Mouse (Mus musculus) cortical plate, adult 2 months (tissue): Measurements from ENCODE around the gene Izumo1r. TPM values are rescaled to one million over a fixed set of nuclear protein-coding genes. Genes with fewer than 3 reads are reported as not detected.
"Not testable (repeated sequence)": the region's sequence is repeated elsewhere in the genome, so short reads cannot be mapped to it uniquely, and the experiment has no call there.

Experiments used
- H3K27ac ChIP-seq: fragments of 200-500 bp; 2 replicates; pipeline ENCODE4 v1.5.1; 2012; ENCODE audit warnings: low read length, control low read depth, inconsistent platforms; ENCODE audit not compliant: insufficient read depth
- H3K4me1 ChIP-seq: fragments of 200-500 bp; 2 replicates; pipeline ENCODE4 v1.6.1; 2011; ENCODE audit warnings: low read length; ENCODE audit not compliant: control insufficient read depth, insufficient read depth
- H3K4me3 ChIP-seq: fragments of 200-500 bp; 2 replicates; pipeline ENCODE4 v1.5.1; 2011; ENCODE audit warnings: mild to moderate bottlenecking, low read length, control low read depth; ENCODE audit not compliant: insufficient read depth
- CTCF ChIP-seq: fragments of 200-500 bp; IDR thresholded peaks from 2 replicates; pipeline ENCODE4 v1.5.1; 2011; ENCODE audit warnings: mild to moderate bottlenecking, control low read depth, low read length; ENCODE audit not compliant: insufficient read depth; ENCODE audit errors: extremely low read depth
- POLR2A ChIP-seq: fragments of 200-500 bp; IDR thresholded peaks from 2 replicates; pipeline ENCODE4 v1.6.1; 2011; ENCODE audit warnings: mild to moderate bottlenecking, low read length, control low read depth; ENCODE audit not compliant: insufficient read depth; ENCODE audit errors: extremely low read depth
- polyA plus RNA-seq: library from polyadenylated mRNA; depleted of rRNA; stranded (reverse); fragments of >200 nt; gene quantifications from 2 replicates; pipeline ENCODE4 v1.2.3, GENCODE M21; 2012

Gene Izumo1r
- polyA plus RNA-seq, 1 experiment = not detected

GRCm38 (mm10) chr9:14891891-14892290 lies 11.9 kb downstream of the Izumo1r start:
- Histone ChIP-seq H3K4me3 (no peak overlapping the region), H3K4me1 (no peaks in the 10 kb centered on the region), H3K27ac (no peak overlapping the region)
- no peak for TF ChIP-seq CTCF
- TF ChIP-seq POLR2A = no peak

GRCm38 (mm10) chr9:14890699-14891098 lies 13.1 kb downstream of the Izumo1r start:
- Histone ChIP-seq H3K4me3 (no peak overlapping the region), H3K27ac (no peak overlapping the region), H3K4me1 (no peaks in the 10 kb centered on the region)
- TF ChIP-seq CTCF = no peak
- no peak for TF ChIP-seq POLR2A

- Histone ChIP-seq H3K27ac (no peak overlapping the region), H3K4me1 (no peaks in the 10 kb centered on the region), H3K4me3 (no peak overlapping the region)
- TF ChIP-seq CTCF (no peak), POLR2A (no peak)
These were observed 15.1 kb downstream of the Izumo1r start for GRCm38 (mm10) chr9:14888671-14889070.

DNA sequence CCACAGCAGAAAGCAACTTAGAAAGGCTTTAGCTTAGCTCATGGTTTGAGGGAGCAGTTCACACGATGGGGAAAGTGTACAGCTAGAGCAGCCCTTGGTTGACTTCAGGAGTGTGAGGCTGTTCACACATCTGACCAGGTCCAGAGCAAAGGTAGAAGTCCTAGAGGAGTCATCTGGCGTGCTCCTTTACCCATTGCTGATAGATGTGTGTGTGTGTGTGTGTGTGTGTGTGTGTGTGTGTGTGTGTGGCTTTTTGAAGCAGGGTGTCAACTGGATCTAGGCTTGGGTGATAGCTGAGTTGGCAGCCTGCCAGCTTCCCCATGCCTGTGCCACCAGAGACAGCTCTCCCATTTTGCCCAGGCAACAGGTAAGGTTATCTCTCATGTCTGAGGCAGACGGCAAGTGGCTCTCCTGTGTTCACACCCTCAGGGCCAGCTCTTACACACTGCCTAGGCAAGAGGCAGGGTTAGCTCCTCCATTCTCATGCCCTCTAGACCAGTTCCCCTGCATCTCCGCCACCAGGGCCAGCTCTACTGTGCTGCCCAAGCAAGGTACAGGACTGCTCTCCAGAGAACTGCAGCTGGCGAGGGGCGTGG lies 15.9 kb downstream of the Izumo1r start:
- Histone ChIP-seq H3K4me1 (no peaks in the 10 kb centered on the region), H3K4me3 (no peak overlapping the region), H3K27ac (no peak overlapping the region)
- TF ChIP-seq POLR2A = no peak
- TF ChIP-seq CTCF = no peak

- TF ChIP-seq POLR2A = no peak
- TF ChIP-seq CTCF = no peak
- H3K4me3 ChIP-seq = no peak overlapping the region
- H3K27ac ChIP-seq = no peak overlapping the region
- no peaks in the 10 kb centered on the region for H3K4me1 ChIP-seq
These were observed 17.8 kb downstream of the Izumo1r start for GRCm38 (mm10) chr9:14885954-14886353.

- TF ChIP-seq POLR2A = no peak
- no peak for TF ChIP-seq CTCF
- Histone ChIP-seq H3K27ac (no peak overlapping the region), H3K4me1 (no peaks in the 10 kb centered on the region), H3K4me3 (no peak overlapping the region)
These were observed 18.6 kb downstream of the Izumo1r start for GRCm38 (mm10) chr9:14885151-14885550.

- TF ChIP-seq POLR2A = no peak
- TF ChIP-seq CTCF = no peak
- Histone ChIP-seq H3K4me3 (no peak overlapping the region), H3K27ac (no peak overlapping the region), H3K4me1 (no peaks in the 10 kb centered on the region)
These were observed 19.1 kb downstream of the Izumo1r start for GRCm38 (mm10) chr9:14884641-14885040.

- not testable (repeated sequence) for H3K27ac ChIP-seq, H3K4me3 ChIP-seq, H3K4me1 ChIP-seq
These were observed 27.2 kb downstream of the Izumo1r start for GRCm38 (mm10) chr9:14876566-14876965.

DNA sequence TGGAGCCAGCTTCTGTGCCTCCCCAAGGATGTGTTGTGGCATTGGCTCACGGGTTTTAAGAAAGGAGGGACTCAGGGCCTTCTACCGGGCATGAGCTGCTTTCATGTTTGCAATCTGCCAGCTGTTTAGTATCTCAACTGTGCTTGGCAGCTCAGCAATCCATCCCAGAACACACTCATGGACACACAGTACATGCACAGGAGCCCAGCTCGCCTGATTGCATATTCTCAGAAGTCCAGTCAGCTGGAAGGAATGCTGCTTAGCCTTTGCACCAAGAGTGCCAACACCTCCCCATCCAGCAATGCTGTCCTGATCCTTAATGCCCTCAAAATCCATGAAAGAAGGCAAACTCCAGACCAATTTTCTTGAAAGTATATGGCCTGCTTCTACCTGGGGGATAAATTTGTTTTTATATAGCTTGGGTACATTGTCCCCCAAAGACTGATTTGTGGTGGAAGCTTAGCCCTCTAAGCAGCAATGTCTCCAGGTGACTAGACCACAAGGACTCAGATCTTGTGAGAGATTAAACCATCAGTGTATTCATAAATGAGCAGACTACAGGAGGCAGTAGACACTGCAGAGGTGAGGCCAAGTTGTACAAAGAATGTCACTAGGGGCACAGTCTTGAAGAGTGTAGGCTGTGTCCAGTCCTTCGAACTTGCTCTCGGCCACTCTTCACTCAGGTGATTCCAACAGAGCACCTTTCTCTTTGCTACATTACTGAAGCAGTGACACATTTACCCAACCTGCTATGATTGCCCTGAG lies 27.8 kb downstream of the Izumo1r start:
- Histone ChIP-seq H3K27ac (no peak overlapping the region), H3K4me3 (no peak overlapping the region)
- TF ChIP-seq CTCF (no peak), POLR2A (no peak)

GRCm38 (mm10) chr9:14872181-14872930 lies 31.4 kb downstream of the Izumo1r start:
- Histone ChIP-seq H3K4me3 (no peak overlapping the region), H3K27ac (no peak overlapping the region)

More for the DNA sequence above, 27.8 kb downstream of the Izumo1r start:
- H3K4me1 ChIP-seq = no peaks in the 10 kb centered on the region

More at GRCm38 (mm10) chr9:14872181-14872930, 31.4 kb downstream of the Izumo1r start:
- H3K4me1 ChIP-seq = no peaks in the 10 kb centered on the region
- TF ChIP-seq POLR2A = no peak
- no peak for TF ChIP-seq CTCF
